Mouse (Mus musculus): ENCODE measurements around the gene Tmem132c. TPM values are rescaled to one million over a fixed set of nuclear protein-coding genes. Genes with fewer than 3 reads are reported as not detected.

Gene Tmem132c
- total and polyA plus RNA-seq, 2 experiments = under 0.01 TPM; not detected in 1

DNA sequence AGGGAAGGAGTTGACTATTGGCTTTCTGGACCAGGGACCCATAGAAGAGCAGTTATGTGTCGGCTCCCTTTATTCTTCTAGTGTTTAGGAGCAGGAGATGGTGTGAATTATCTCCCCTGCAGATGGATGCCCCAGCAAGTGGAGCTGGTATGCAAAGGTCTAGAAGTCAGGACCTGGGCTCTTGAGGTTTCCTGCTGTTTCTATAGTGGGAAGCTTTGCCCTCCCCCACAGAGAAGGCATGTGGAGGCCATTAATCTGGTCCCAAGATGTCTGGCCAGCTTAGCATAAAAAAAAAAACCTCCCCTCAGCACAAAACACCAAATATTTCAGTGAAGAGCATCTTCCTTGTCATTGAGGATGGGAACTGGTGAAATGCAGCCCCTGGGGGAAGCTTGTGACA is 57.4 kb downstream of the Tmem132c start:
- TF ChIP-seq POLR2A (IDR thresholded peaks at IDR 0.05; ENCODE audit: extremely low read depth, insufficient read depth, low read length) (no peak), CTCF (IDR thresholded peaks at IDR 0.05; ENCODE audit: low read depth, low read length) (no peak)
- no peak for DNase-seq (ENCODE audit: extremely low read depth, low read depth, low spot score)
- H3K79me2 ChIP-seq (ENCODE audit: control insufficient read depth, insufficient read depth, low read length) = no peaks in the 10 kb centered on the region
- H3K4me3 ChIP-seq (ENCODE audit: insufficient read depth, low read depth, low read length) = no peak overlapping the region
- no peaks in the 10 kb centered on the region for H3K27me3 ChIP-seq (ENCODE audit: control insufficient read depth, insufficient read depth, low read length)
- H3K27ac ChIP-seq (replicated peaks; ENCODE audit: insufficient read depth, low read depth, low read length) = no peak overlapping the region
- no peaks in the 10 kb centered on the region for H3K4me1 ChIP-seq (ENCODE audit: control insufficient read depth, insufficient read depth, low read length)
- 58% methylated on average over 1 of the region's 1 CpGs for WGBS
- H3K9ac ChIP-seq (ENCODE audit: low read depth, low read length) = no peak overlapping the region
- H3K36me3 ChIP-seq (ENCODE audit: control insufficient read depth, insufficient read depth, low read length) = no peaks in the 10 kb centered on the region

DNA sequence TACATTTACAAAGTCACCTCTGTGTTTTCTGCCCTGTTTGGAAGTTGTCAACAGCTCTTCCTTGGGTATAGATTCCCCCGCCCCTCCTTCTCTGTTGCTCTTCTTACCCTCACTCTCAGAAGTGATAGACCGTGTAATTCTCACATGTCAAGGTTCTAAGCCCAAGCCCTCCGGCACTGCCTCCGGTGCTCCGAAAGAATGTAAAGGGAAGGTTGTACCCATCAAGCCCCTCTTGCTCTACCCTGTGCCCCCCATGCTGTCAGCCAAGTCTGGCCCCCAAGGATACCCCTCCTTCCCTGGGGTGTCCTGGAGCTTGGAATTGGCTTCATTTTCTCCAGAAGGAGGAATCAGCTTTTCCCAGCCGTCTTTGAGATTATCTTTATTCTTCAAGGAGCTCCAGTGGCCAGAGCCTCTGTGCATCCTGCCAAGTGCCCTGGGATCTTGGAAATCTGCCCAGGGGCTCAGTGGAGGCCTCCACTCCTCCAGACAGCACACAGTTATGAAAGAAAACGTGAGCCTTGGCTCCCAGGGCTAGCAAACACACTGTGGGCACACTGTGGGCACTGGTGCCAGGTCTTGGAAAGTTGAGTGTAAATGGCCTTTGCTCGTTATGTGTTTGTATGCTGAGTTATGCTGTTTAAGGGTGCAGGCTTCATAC is 59.1 kb downstream of the Tmem132c start:
- 72% methylated on average over 8 of the region's 8 CpGs for WGBS
- DNase-seq (ENCODE audit: extremely low read depth, low read depth, low spot score) = no peak
- TF ChIP-seq CTCF (IDR thresholded peaks at IDR 0.05; ENCODE audit: low read depth, low read length) = no peak
- no peak for TF ChIP-seq POLR2A (IDR thresholded peaks at IDR 0.05; ENCODE audit: extremely low read depth, insufficient read depth, low read length)
- no peaks in the 10 kb centered on the region for H3K79me2 ChIP-seq (ENCODE audit: control insufficient read depth, insufficient read depth, low read length)
- H3K4me1 ChIP-seq (ENCODE audit: control insufficient read depth, insufficient read depth, low read length) = no peaks in the 10 kb centered on the region
- no peaks in the 10 kb centered on the region for H3K36me3 ChIP-seq (ENCODE audit: control insufficient read depth, insufficient read depth, low read length)
- no peak overlapping the region for H3K4me3 ChIP-seq (ENCODE audit: insufficient read depth, low read depth, low read length)
- no peak overlapping the region for H3K9ac ChIP-seq (ENCODE audit: low read depth, low read length)
- no peak overlapping the region for H3K27ac ChIP-seq (replicated peaks; ENCODE audit: insufficient read depth, low read depth, low read length)
- no peaks in the 10 kb centered on the region for H3K27me3 ChIP-seq (ENCODE audit: control insufficient read depth, insufficient read depth, low read length)

DNA sequence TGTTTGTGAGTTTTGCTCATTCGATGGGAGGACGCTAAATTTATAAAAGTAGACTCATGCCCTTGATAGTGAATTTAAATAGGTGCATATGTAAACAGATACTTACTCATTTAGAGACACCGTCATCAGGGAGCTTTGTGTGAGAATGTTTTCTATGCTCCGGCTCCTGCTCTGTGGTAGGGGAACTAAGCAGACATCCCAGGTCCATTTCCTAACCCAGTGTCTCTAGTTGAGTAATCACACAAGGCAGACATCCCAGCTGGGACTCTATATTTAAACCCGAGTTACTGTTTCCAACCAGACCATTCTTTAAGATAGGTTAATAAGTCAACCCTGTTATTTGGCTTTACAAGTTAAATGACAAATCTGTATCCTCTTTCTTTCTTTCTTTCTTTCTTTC is 63.7 kb downstream of the Tmem132c start:
- 79% methylated on average over 5 of the region's 5 CpGs for WGBS
- no peak for TF ChIP-seq CTCF (IDR thresholded peaks at IDR 0.05; ENCODE audit: low read depth, low read length)
- no peak for TF ChIP-seq POLR2A (IDR thresholded peaks at IDR 0.05; ENCODE audit: extremely low read depth, insufficient read depth, low read length)
- Histone ChIP-seq H3K27me3 (ENCODE audit: control insufficient read depth, insufficient read depth, low read length) (no peaks in the 10 kb centered on the region), H3K27ac (replicated peaks; ENCODE audit: insufficient read depth, low read depth, low read length) (no peak overlapping the region), H3K79me2 (ENCODE audit: control insufficient read depth, insufficient read depth, low read length) (no peaks in the 10 kb centered on the region), H3K4me3 (ENCODE audit: insufficient read depth, low read depth, low read length) (no peak overlapping the region), H3K4me1 (ENCODE audit: control insufficient read depth, insufficient read depth, low read length) (no peaks in the 10 kb centered on the region), H3K9ac (ENCODE audit: low read depth, low read length) (no peak overlapping the region), H3K36me3 (ENCODE audit: control insufficient read depth, insufficient read depth, low read length) (no peaks in the 10 kb centered on the region)
- no peak for DNase-seq (ENCODE audit: extremely low read depth, low read depth, low spot score)

DNA sequence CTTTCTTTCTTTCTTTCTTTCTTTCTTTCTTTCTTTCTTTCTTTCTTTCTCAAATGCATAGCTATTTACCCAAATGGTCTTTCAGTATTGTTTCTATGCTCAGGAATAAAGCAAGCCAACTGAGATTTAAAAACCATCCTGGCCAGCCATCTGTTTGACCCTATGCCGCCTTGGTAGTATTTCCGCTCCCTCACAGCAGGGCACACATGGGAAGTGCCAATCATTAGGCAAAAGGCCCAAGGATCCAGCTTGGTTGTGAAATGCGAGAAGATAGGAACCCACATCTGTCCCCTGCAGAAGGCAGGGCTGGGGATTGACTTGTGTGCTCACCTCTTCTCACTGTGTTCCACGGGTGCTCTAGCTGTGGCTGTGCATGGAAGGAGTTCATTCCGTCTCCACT is 64.1 kb downstream of the Tmem132c start:
- no peaks in the 10 kb centered on the region for H3K4me1 ChIP-seq (ENCODE audit: control insufficient read depth, insufficient read depth, low read length)
- 65% methylated on average over 5 of the region's 5 CpGs for WGBS
- no peak overlapping the region for H3K9ac ChIP-seq (ENCODE audit: low read depth, low read length)
- H3K36me3 ChIP-seq (ENCODE audit: control insufficient read depth, insufficient read depth, low read length) = no peaks in the 10 kb centered on the region
- H3K27ac ChIP-seq (replicated peaks; ENCODE audit: insufficient read depth, low read depth, low read length) = no peak overlapping the region
- no peaks in the 10 kb centered on the region for H3K27me3 ChIP-seq (ENCODE audit: control insufficient read depth, insufficient read depth, low read length)
- no peak for DNase-seq (ENCODE audit: extremely low read depth, low read depth, low spot score)
- TF ChIP-seq POLR2A (IDR thresholded peaks at IDR 0.05; ENCODE audit: extremely low read depth, insufficient read depth, low read length) = no peak
- no peak for TF ChIP-seq CTCF (IDR thresholded peaks at IDR 0.05; ENCODE audit: low read depth, low read length)
- H3K79me2 ChIP-seq (ENCODE audit: control insufficient read depth, insufficient read depth, low read length) = no peaks in the 10 kb centered on the region
- no peak overlapping the region for H3K4me3 ChIP-seq (ENCODE audit: insufficient read depth, low read depth, low read length)

GRCm38 (mm10) chr5:127306726-127307125 is 65.1 kb downstream of the Tmem132c start:
- 29% methylated on average over 1 of the region's 1 CpGs for WGBS
- TF ChIP-seq CTCF (IDR thresholded peaks at IDR 0.05; ENCODE audit: low read depth, low read length) = no peak
- TF ChIP-seq POLR2A (IDR thresholded peaks at IDR 0.05; ENCODE audit: extremely low read depth, insufficient read depth, low read length) = no peak

DNA sequence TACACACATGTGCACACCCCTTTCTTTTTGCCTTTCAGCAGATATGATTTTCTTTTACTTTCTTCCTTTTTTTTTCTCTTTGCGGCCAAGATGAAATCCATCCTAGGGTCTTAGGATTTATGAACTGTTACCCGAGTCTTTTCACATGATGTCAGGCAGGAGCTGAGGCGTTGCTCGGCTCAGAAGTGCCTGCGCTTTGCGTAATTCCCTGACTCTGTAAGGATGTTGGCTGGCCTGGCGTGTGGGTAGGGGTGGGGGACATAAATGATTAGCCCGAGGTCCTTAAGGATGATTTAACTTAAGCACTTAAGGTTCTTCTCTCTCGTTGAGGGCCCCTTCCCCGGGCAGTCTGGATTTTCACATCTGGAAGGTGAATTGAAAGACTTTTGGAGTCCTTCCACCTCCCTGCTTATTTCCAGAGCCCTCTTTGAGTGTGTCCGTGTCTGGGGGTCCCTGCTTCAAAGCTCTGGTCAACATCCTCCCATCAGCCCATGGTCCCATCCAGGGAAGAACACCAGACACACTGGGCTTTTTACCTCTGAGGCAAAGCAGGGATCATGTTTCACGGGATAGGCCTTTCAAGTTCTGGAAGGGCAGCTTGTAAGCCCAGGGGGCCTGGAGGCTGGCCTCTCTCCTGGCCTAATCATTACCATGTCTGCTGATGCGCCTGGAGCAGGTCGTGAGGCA is 68.9 kb downstream of the Tmem132c start:
- no peak for DNase-seq (ENCODE audit: extremely low read depth, low read depth, low spot score)
- 51% methylated on average over 14 of the region's 14 CpGs for WGBS

More at GRCm38 (mm10) chr5:127306726-127307125, 65.1 kb downstream of the Tmem132c start:
- Histone ChIP-seq H3K4me3 (ENCODE audit: insufficient read depth, low read depth, low read length) (no peak overlapping the region), H3K79me2 (ENCODE audit: control insufficient read depth, insufficient read depth, low read length) (no peaks in the 10 kb centered on the region), H3K4me1 (ENCODE audit: control insufficient read depth, insufficient read depth, low read length) (no peaks in the 10 kb centered on the region), H3K36me3 (ENCODE audit: control insufficient read depth, insufficient read depth, low read length) (no peaks in the 10 kb centered on the region), H3K27ac (replicated peaks; ENCODE audit: insufficient read depth, low read depth, low read length) (no peak overlapping the region), H3K27me3 (ENCODE audit: control insufficient read depth, insufficient read depth, low read length) (no peaks in the 10 kb centered on the region), H3K9ac (ENCODE audit: low read depth, low read length) (no peak overlapping the region)
- no peak for DNase-seq (ENCODE audit: extremely low read depth, low read depth, low spot score)

More for the DNA sequence above, 68.9 kb downstream of the Tmem132c start:
- Histone ChIP-seq H3K27ac (replicated peaks; ENCODE audit: insufficient read depth, low read depth, low read length) (no peak overlapping the region), H3K79me2 (ENCODE audit: control insufficient read depth, insufficient read depth, low read length) (no peaks in the 10 kb centered on the region), H3K9ac (ENCODE audit: low read depth, low read length) (no peak overlapping the region), H3K4me1 (ENCODE audit: control insufficient read depth, insufficient read depth, low read length) (no peaks in the 10 kb centered on the region), H3K36me3 (ENCODE audit: control insufficient read depth, insufficient read depth, low read length) (no peaks in the 10 kb centered on the region), H3K27me3 (ENCODE audit: control insufficient read depth, insufficient read depth, low read length) (no peaks in the 10 kb centered on the region), H3K4me3 (ENCODE audit: insufficient read depth, low read depth, low read length) (no peak overlapping the region)
- TF ChIP-seq POLR2A (IDR thresholded peaks at IDR 0.05; ENCODE audit: extremely low read depth, insufficient read depth, low read length) (no peak), CTCF (IDR thresholded peaks at IDR 0.05; ENCODE audit: low read depth, low read length) (no peak)
